Mouse (Mus musculus) heart, postnatal 0 days (tissue): Measurements from ENCODE around the gene Rcan3.

Experiments used
- CTCF ChIP-seq: IDR thresholded peaks from 2 replicates; pipeline ENCODE4 v1.5.1; 2016; ENCODE audit warnings: antibody characterized with exemption, control low read depth, low read depth
- EP300 ChIP-seq: IDR thresholded peaks from 2 replicates; pipeline ENCODE4 v1.6.1; 2016; ENCODE audit warnings: antibody characterized with exemption, low read depth

DNA sequence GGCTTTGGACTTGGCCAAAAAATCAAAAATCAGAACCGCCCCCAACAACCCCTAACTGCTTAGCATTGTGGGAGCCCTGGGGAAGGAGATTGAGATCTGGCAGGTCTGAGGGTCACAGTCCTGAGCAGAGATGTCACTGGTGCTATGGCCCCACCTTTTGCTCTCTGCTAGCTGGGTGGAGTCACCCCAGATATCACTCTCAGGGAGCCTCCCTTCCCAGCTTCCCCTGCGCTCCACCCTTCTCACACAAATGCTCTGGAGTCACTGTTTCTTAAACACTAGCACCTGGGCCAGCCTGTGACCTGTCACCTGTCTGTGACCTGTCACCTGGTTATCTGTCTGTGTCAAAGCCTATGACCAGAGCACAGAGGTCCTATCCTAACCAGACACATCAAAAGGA is 28.7 kb downstream of the Rcan3 start:
- TF ChIP-seq CTCF: no peak
- no peak for TF ChIP-seq EP300
